Comparison of ENCODE assay signal across 8 mouse cellular contexts in the genomic region with DNA sequence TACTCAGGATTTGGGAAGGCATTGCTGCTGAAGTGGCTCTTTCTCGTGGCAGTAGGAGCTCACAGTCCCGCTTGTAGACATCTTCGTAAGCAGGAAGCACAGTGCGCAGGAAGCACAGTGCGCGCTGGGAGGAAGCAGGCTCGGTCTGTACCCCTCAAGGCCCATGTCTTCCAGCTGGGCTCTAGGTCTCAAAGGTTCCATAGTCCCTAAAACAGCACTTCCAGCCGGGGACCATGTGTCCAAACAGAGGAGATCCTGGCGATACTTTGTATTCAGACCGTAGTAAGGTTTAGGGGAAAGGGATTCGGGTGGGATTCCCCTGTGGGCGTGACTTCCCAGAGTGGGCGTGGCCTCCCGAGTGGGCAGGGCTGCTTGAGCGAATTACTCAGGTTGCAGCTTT. TPM values are rescaled to one million over a fixed set of nuclear protein-coding genes. Genes with fewer than 3 reads are reported as not detected.
A peak's percentile ranks its signal among the peaks of the same experiment; 100 is the strongest.
DNase-seq lines count a peak whose midpoint lies in the region; ATAC-seq and TF ChIP-seq lines count a peak whose summit lies in the region.

No protein-coding gene starts in this region.

- peaks cover 22% of the 10 kb centered on the region for H3K4me1 ChIP-seq in embryonic facial prominence, embryonic 12.5 days
- H3K4me1 ChIP-seq in hindbrain, embryonic 10.5 days (replicated peaks) = peaks cover 19% of the 10 kb centered on the region
- H3K4me1 ChIP-seq in limb, embryonic 15.5 days = peaks cover 31% of the 10 kb centered on the region
- no peaks in the 10 kb centered on the region for H3K4me1 ChIP-seq in midbrain, postnatal 0 days (ENCODE audit: insufficient read depth, low read length)

- 43% methylated on average over 15 of the region's 15 CpGs for WGBS in embryonic facial prominence, embryonic 12.5 days
- WGBS in hindbrain, embryonic 10.5 days = 45% methylated on average over 15 of the region's 15 CpGs
- WGBS in limb, embryonic 15.5 days = 18% methylated on average over 15 of the region's 15 CpGs
- WGBS in midbrain, postnatal 0 days = 44% methylated on average over 15 of the region's 15 CpGs

- no peaks in the 10 kb centered on the region for H3K36me3 ChIP-seq in embryonic facial prominence, embryonic 12.5 days
- no peaks in the 10 kb centered on the region for H3K36me3 ChIP-seq in hindbrain, embryonic 10.5 days
- no peaks in the 10 kb centered on the region for H3K36me3 ChIP-seq in limb, embryonic 15.5 days
- H3K36me3 ChIP-seq in midbrain, postnatal 0 days (ENCODE audit: insufficient read depth, low read length) = no peaks in the 10 kb centered on the region

- H3K9ac ChIP-seq in embryonic facial prominence, embryonic 12.5 days = peak overlapping the region; percentile 20; the same call in 1 of the 2 replicates
- H3K9ac ChIP-seq in limb, embryonic 15.5 days = peak overlapping the region; percentile 31
- no peak overlapping the region for H3K9ac ChIP-seq in midbrain, postnatal 0 days (replicated peaks; ENCODE audit: low read length, poor library complexity, severe bottlenecking)

- TF ChIP-seq CTCF in midbrain, postnatal 0 days (IDR thresholded peaks at IDR 0.05) = no peak

- no peaks in the 10 kb centered on the region for H3K27me3 ChIP-seq in embryonic facial prominence, embryonic 12.5 days
- H3K27me3 ChIP-seq in hindbrain, embryonic 10.5 days (ENCODE audit: insufficient read depth, poor library complexity, severe bottlenecking) = peaks cover 3% of the 10 kb centered on the region; the same call in 1 of the 2 replicates
- H3K27me3 ChIP-seq in limb, embryonic 15.5 days = no peaks in the 10 kb centered on the region
- H3K27me3 ChIP-seq in midbrain, postnatal 0 days (ENCODE audit: insufficient read depth, low read length) = no peaks in the 10 kb centered on the region; the same call in 1 of the 2 replicates

- peak; percentile 23 for DNase-seq in ovary, postnatal 10 days (ENCODE audit: low spot score)
- DNase-seq in ovary, adult 18-20 months (ENCODE audit: low spot score) = no peak
- peak; percentile 20 for DNase-seq in hindbrain, embryonic 10.5 days (ENCODE audit: low spot score)
- no peak for DNase-seq in midbrain, postnatal 0 days (ENCODE audit: low spot score)
- DNase-seq in layer of hippocampus, adult 11-12 months (ENCODE audit: low spot score) = no peak
- no peak for DNase-seq in right cerebral cortex, adult 18-20 months

- peak overlapping the region; percentile 48 for H3K4me2 ChIP-seq in embryonic facial prominence, embryonic 12.5 days (replicated peaks)
- H3K4me2 ChIP-seq in limb, embryonic 15.5 days = peak overlapping the region; percentile 49
- peak overlapping the region; percentile 20; the same call in 1 of the 2 replicates for H3K4me2 ChIP-seq in midbrain, postnatal 0 days (ENCODE audit: low read depth, low read length, poor library complexity, severe bottlenecking)

- 0 out of 2 replicates have a peak, but pooled peaks cover 1% of the 10 kb centered on the region for H3K9me3 ChIP-seq in embryonic facial prominence, embryonic 12.5 days
- H3K9me3 ChIP-seq in hindbrain, embryonic 10.5 days = peaks cover 4% of the 10 kb centered on the region
- H3K9me3 ChIP-seq in limb, embryonic 15.5 days = no peaks in the 10 kb centered on the region
- H3K9me3 ChIP-seq in midbrain, postnatal 0 days (ENCODE audit: low read length) = 0 out of 2 replicates have a peak, but pooled peaks cover 1% of the 10 kb centered on the region

- peak overlapping the region; percentile 20 for H3K4me3 ChIP-seq in embryonic facial prominence, embryonic 12.5 days
- H3K4me3 ChIP-seq in hindbrain, embryonic 10.5 days = peak overlapping the region; percentile 39
- peak overlapping the region; percentile 36 for H3K4me3 ChIP-seq in limb, embryonic 15.5 days
- H3K4me3 ChIP-seq in midbrain, postnatal 0 days (ENCODE audit: low read depth, low read length) = no peak overlapping the region

- ATAC-seq in embryonic facial prominence, embryonic 12.5 days (ENCODE audit: insufficient number of reproducible peaks, insufficient read depth, low FRiP score, low TSS enrichment) = peak; percentile 9; the same call in 1 of the 2 replicates
- no peak for ATAC-seq in limb, embryonic 15.5 days (ENCODE audit: insufficient number of reproducible peaks, low FRiP score, low TSS enrichment, low read depth)
- ATAC-seq in midbrain, postnatal 0 days (ENCODE audit: low FRiP score) = no peak

- H3K27ac ChIP-seq in embryonic facial prominence, embryonic 12.5 days = peak overlapping the region; percentile 82
- peak overlapping the region; percentile 68 for H3K27ac ChIP-seq in hindbrain, embryonic 10.5 days
- H3K27ac ChIP-seq in limb, embryonic 15.5 days = peak overlapping the region; percentile 89
- H3K27ac ChIP-seq in midbrain, postnatal 0 days (ENCODE audit: low read depth, low read length) = no peak overlapping the region

RNA-seq across cellular contexts. Expression of gene Sept9, which starts 24.5 kb away (rescaled TPM):
- 229 and 230 TPM in 2 replicates for polyA plus RNA-seq in embryonic facial prominence, embryonic 12.5 days (2016; fragmentation: Nextera tagmentation; extraction: Ambion mirVana)
- 186 and 206 TPM in 2 replicates for polyA plus RNA-seq in hindbrain, embryonic 10.5 days (2016; fragmentation: Nextera tagmentation; extraction: Ambion mirVana)
- 135 and 139 TPM in 2 replicates for polyA plus RNA-seq in limb, embryonic 15.5 days (2015; fragmentation: Nextera tagmentation; extraction: Ambion mirVana)
- total RNA-seq in midbrain, postnatal 0 days (2014; rRNA removed) = 105 and 108 TPM in 2 replicates
- 95.3 and 100 TPM in 2 replicates for polyA plus RNA-seq in midbrain, postnatal 0 days (2015; fragmentation: Nextera tagmentation; extraction: Ambion mirVana)

RNA-seq across cellular contexts. Expression of gene Sec14l1, which starts 60.0 kb away (rescaled TPM):
- polyA plus RNA-seq in embryonic facial prominence, embryonic 12.5 days (2016; fragmentation: Nextera tagmentation; extraction: Ambion mirVana) = 55.6 and 61.0 TPM in 2 replicates
- 57.0 and 58.2 TPM in 2 replicates for polyA plus RNA-seq in hindbrain, embryonic 10.5 days (2016; fragmentation: Nextera tagmentation; extraction: Ambion mirVana)
- polyA plus RNA-seq in limb, embryonic 15.5 days (2015; fragmentation: Nextera tagmentation; extraction: Ambion mirVana) = 59.2 and 69.7 TPM in 2 replicates
- total RNA-seq in midbrain, postnatal 0 days (2014; rRNA removed) = 63.5 and 71.1 TPM in 2 replicates
- 48.0 and 49.2 TPM in 2 replicates for polyA plus RNA-seq in midbrain, postnatal 0 days (2015; fragmentation: Nextera tagmentation; extraction: Ambion mirVana)

Comparison
In these comparisons a context has a peak if more than half of its experiments do, and no peak if none do; other contexts are left out.
1. DNase-seq: peak in ovary, postnatal 10 days (single experiment) and hindbrain, embryonic 10.5 days (single experiment); none in ovary, adult 18-20 months (single experiment), midbrain, postnatal 0 days (single experiment), layer of hippocampus, adult 11-12 months (single experiment) and right cerebral cortex, adult 18-20 months (single experiment).
2. Peak in every context shown above with its lines, with median percentiles within 50 percentile points of each other: H3K4me2 ChIP-seq.